Comparison of ENCODE assay signal across 38 mouse cellular contexts in genomic region chr11:121027259-121027658, GRCm38 (mm10). TPM values are rescaled to one million over a fixed set of nuclear protein-coding genes. Genes with fewer than 3 reads are reported as not detected.
A peak's percentile ranks its signal among the peaks of the same experiment; 100 is the strongest.
DNase-seq lines count a peak whose midpoint lies in the region; ATAC-seq and TF ChIP-seq lines count a peak whose summit lies in the region.
"Had no signal": no experiment of that assay in that cellular context is flagged by ENCODE, and none has a peak within 500 bp of the region (broad histone marks: within the 10 kb centered on the region; RNA-seq: fewer than 3 reads in every experiment).

No protein-coding gene starts in this region.

- no peak for TF ChIP-seq EP300 in liver, postnatal 0 days (IDR thresholded peaks at IDR 0.05; ENCODE audit: low read depth)

- no peak overlapping the region for H3K4me2 ChIP-seq in liver, embryonic 13.5 days
- H3K4me2 ChIP-seq in liver, postnatal 0 days (ENCODE audit: low read depth, low read length), result no peak overlapping the region
- H3K4me2 ChIP-seq: embryonic facial prominence, embryonic 13.5 days; forebrain, embryonic 12.5 days; heart, embryonic 13.5 days; hindbrain, embryonic 15.5 days; intestine, embryonic 15.5 days; limb, embryonic 15.5 days; lung, embryonic 15.5 days; midbrain, embryonic 13.5 days; neural tube, embryonic 13.5 days; stomach, embryonic 15.5 days had no signal

- peak; percentile 45 for ATAC-seq in liver, embryonic 13.5 days (ENCODE audit: low read depth)
- ATAC-seq in hematopoietic stem cell, adult 5-6 weeks (replicated peaks in 1 of 2; ENCODE audit: insufficient read depth in 1 of 2, low FRiP score in 2 of 2, low TSS enrichment in 1 of 2, low read depth in 1 of 2, poor library complexity in 2 of 2, severe bottlenecking in 2 of 2), result peak; percentile 29 to 46; a peak in 2 of 4 replicates
- ATAC-seq in liver, postnatal 0 days, result 0 out of 2 replicates have a peak, but pooled peaks have one; percentile 21
- ATAC-seq: activated CD4-positive, CD25-positive, alpha-beta regulatory T cell, adult 4 months; CD4-positive, CD25-positive, alpha-beta regulatory T cell, adult 4 months; forebrain, postnatal 0 days; intestine, embryonic 15.5 days; midbrain, embryonic 13.5 days had no signal

- TF ChIP-seq POLR2A in small intestine, adult 2 months (IDR thresholded peaks at IDR 0.05; ENCODE audit: low read depth, low read length), result no peak

- no peaks in the 10 kb centered on the region for H3K36me3 ChIP-seq in liver, embryonic 13.5 days
- no peaks in the 10 kb centered on the region for H3K36me3 ChIP-seq in liver, postnatal 0 days (replicated peaks; ENCODE audit: insufficient read depth, low read length)
- H3K36me3 ChIP-seq in small intestine, adult 2 months (ENCODE audit: control insufficient read depth, insufficient read depth, low read length), result no peaks in the 10 kb centered on the region
- H3K36me3 ChIP-seq in limb, embryonic 10.5 days, result no peaks in the 10 kb centered on the region
- H3K36me3 ChIP-seq: embryonic facial prominence, embryonic 13.5 days; forebrain, embryonic 12.5 days; heart, embryonic 13.5 days; hindbrain, embryonic 10.5 days; hindbrain, embryonic 15.5 days; intestine, embryonic 15.5 days; limb, embryonic 15.5 days; lung, embryonic 15.5 days; midbrain, embryonic 13.5 days; neural tube, embryonic 13.5 days; stomach, embryonic 15.5 days had no signal

- TF ChIP-seq CTCF in liver, postnatal 0 days (IDR thresholded peaks at IDR 0.05; ENCODE audit: low read depth), result no peak
- TF ChIP-seq CTCF in small intestine, adult 2 months (IDR thresholded peaks at IDR 0.05; ENCODE audit: extremely low read depth, insufficient read length, insufficient replicate concordance, low read depth, low read length), result no peak

- H3K27ac ChIP-seq in liver, embryonic 13.5 days, result no peak overlapping the region
- H3K27ac ChIP-seq in liver, postnatal 0 days (ENCODE audit: low read depth), result no peak overlapping the region
- H3K27ac ChIP-seq in small intestine, adult 2 months (ENCODE audit: insufficient read depth, low read depth, low read length), result peak overlapping the region; percentile 9; the same call in 1 of the 2 replicates
- H3K27ac ChIP-seq in limb, embryonic 10.5 days, result no peak overlapping the region
- H3K27ac ChIP-seq: embryonic facial prominence, embryonic 13.5 days; forebrain, embryonic 12.5 days; heart, embryonic 13.5 days; hindbrain, embryonic 10.5 days; hindbrain, embryonic 15.5 days; intestine, embryonic 15.5 days; kidney, postnatal 0 days; limb, embryonic 15.5 days; lung, embryonic 15.5 days; macrophage; midbrain, embryonic 13.5 days; neural tube, embryonic 13.5 days; stomach, embryonic 15.5 days had no signal

- peaks cover 10% of the 10 kb centered on the region for H3K4me1 ChIP-seq in liver, embryonic 13.5 days (replicated peaks)
- H3K4me1 ChIP-seq in liver, postnatal 0 days (ENCODE audit: insufficient read depth), result no peaks in the 10 kb centered on the region
- H3K4me1 ChIP-seq in small intestine, adult 2 months (ENCODE audit: control insufficient read depth, insufficient read depth, insufficient read length, low read length), result no peaks in the 10 kb centered on the region
- H3K4me1 ChIP-seq in limb, embryonic 10.5 days, result no peaks in the 10 kb centered on the region
- H3K4me1 ChIP-seq: embryonic facial prominence, embryonic 13.5 days; forebrain, embryonic 12.5 days; heart, embryonic 13.5 days; hindbrain, embryonic 10.5 days; hindbrain, embryonic 15.5 days; intestine, embryonic 15.5 days; limb, embryonic 15.5 days; lung, embryonic 15.5 days; midbrain, embryonic 13.5 days; neural tube, embryonic 13.5 days; stomach, embryonic 15.5 days had no signal

- peaks cover 5% of the 10 kb centered on the region; the same call in 1 of the 2 replicates for H3K27me3 ChIP-seq in liver, embryonic 13.5 days
- no peaks in the 10 kb centered on the region for H3K27me3 ChIP-seq in liver, postnatal 0 days (ENCODE audit: insufficient read depth, low read length)
- no peaks in the 10 kb centered on the region for H3K27me3 ChIP-seq in small intestine, adult 2 months (ENCODE audit: control insufficient read depth, insufficient read depth, low read length)
- no peaks in the 10 kb centered on the region for H3K27me3 ChIP-seq in limb, embryonic 10.5 days (ENCODE audit: low read depth, poor library complexity, severe bottlenecking)
- H3K27me3 ChIP-seq: embryonic facial prominence, embryonic 13.5 days; forebrain, embryonic 12.5 days; hindbrain, embryonic 15.5 days; intestine, embryonic 15.5 days; limb, embryonic 15.5 days; lung, embryonic 15.5 days; midbrain, embryonic 13.5 days; neural tube, embryonic 13.5 days; stomach, embryonic 15.5 days had no signal

- H3K9ac ChIP-seq in liver, embryonic 13.5 days, result no peak overlapping the region
- H3K9ac ChIP-seq in liver, postnatal 0 days (replicated peaks), result no peak overlapping the region
- H3K9ac ChIP-seq: embryonic facial prominence, embryonic 13.5 days; forebrain, embryonic 12.5 days; forebrain, postnatal 0 days; heart, embryonic 13.5 days; hindbrain, embryonic 15.5 days; intestine, embryonic 15.5 days; limb, embryonic 15.5 days; lung, embryonic 15.5 days; midbrain, embryonic 13.5 days; neural tube, embryonic 13.5 days; stomach, embryonic 15.5 days had no signal

- DNase-seq in liver, embryonic 13.5 days, result no peak
- no peak for DNase-seq in liver
- no peak for DNase-seq in liver, postnatal 0 days
- no peak for DNase-seq in cerebellum, postnatal 10 days
- no peak for DNase-seq in limb, embryonic 10.5 days (ENCODE audit: low spot score)
- no peak for DNase-seq in gastrocnemius, postnatal 4 days (ENCODE audit: low spot score in 2 of 2)
- DNase-seq: adrenal gland, adult 2 months; cerebellum, adult 2 months; cerebellum, postnatal 25 days; forebrain, postnatal 0 days; heart, postnatal 10 days; kidney, adult 8-10 months; kidney, postnatal 4 days; layer of hippocampus, postnatal 36 days; left cerebral cortex, postnatal 4 days; right cerebral cortex, postnatal 14 days; thymus, postnatal 36 days had no signal

- no peaks in the 10 kb centered on the region for H3K9me3 ChIP-seq in liver, embryonic 13.5 days (replicated peaks)
- no peaks in the 10 kb centered on the region for H3K9me3 ChIP-seq in liver, postnatal 0 days (ENCODE audit: low read length)
- no peaks in the 10 kb centered on the region for H3K9me3 ChIP-seq in limb, embryonic 10.5 days (replicated peaks)
- H3K9me3 ChIP-seq: embryonic facial prominence, embryonic 13.5 days; forebrain, embryonic 12.5 days; heart, embryonic 13.5 days; hindbrain, embryonic 10.5 days; hindbrain, embryonic 15.5 days; intestine, embryonic 15.5 days; limb, embryonic 15.5 days; lung, embryonic 15.5 days; midbrain, embryonic 13.5 days; neural tube, embryonic 13.5 days; stomach, embryonic 15.5 days had no signal

- H3K4me3 ChIP-seq in liver, embryonic 13.5 days (replicated peaks), result no peak overlapping the region
- no peak overlapping the region for H3K4me3 ChIP-seq in liver, postnatal 0 days (ENCODE audit: low read depth, low read length)
- no peak overlapping the region for H3K4me3 ChIP-seq in small intestine, adult 2 months (ENCODE audit: low read depth, low read length)
- H3K4me3 ChIP-seq in limb, embryonic 10.5 days, result no peak overlapping the region
- H3K4me3 ChIP-seq: embryonic facial prominence, embryonic 13.5 days; erythroblast, embryonic 14.5 days; forebrain, embryonic 12.5 days; heart, embryonic 13.5 days; hindbrain, embryonic 10.5 days; hindbrain, embryonic 15.5 days; intestine, embryonic 15.5 days; limb, embryonic 15.5 days; lung, embryonic 15.5 days; midbrain, embryonic 13.5 days; neural tube, embryonic 13.5 days; stomach, embryonic 15.5 days had no signal

- WGBS in liver, embryonic 13.5 days (ENCODE audit: insufficient replicate concordance), result 19% methylated on average over 7 of the region's 7 CpGs
- WGBS in liver, postnatal 0 days (ENCODE audit: insufficient replicate concordance), result 50% methylated on average over 7 of the region's 7 CpGs
- 83% methylated on average over 7 of the region's 7 CpGs for WGBS in small intestine, adult 2 months
- WGBS in limb, embryonic 10.5 days, result 91% methylated on average over 7 of the region's 7 CpGs

RNA-seq across cellular contexts. Expression of gene Cd7, which starts 12.0 kb away (rescaled TPM):
- 0.39 and 0.53 TPM in 2 replicates for polyA plus RNA-seq in liver, embryonic 13.5 days (2015; fragmentation: Nextera tagmentation; extraction: Ambion mirVana)
- total RNA-seq in hematopoietic stem cell, adult 5-6 weeks (2017), result 2.5 and 3.2 TPM in 2 replicates
- 3.2 and 3.3 TPM in 2 replicates for polyA plus RNA-seq in liver, postnatal 0 days (2015; fragmentation: Nextera tagmentation; extraction: Ambion mirVana)
- polyA plus RNA-seq in small intestine, adult 2 months (2012; rRNA removed), result 41.0 and 57.7 TPM in 2 replicates
- polyA plus RNA-seq in limb, embryonic 10.5 days (2016; fragmentation: Nextera tagmentation; extraction: Ambion mirVana), result not detected in 2 replicates
- not detected for total RNA-seq in gastrocnemius, postnatal 4 days (2021)
- total RNA-seq: forebrain, postnatal 0 days; gastrocnemius, adult 8-10 months; layer of hippocampus, adult 8-10 months; layer of hippocampus, postnatal 36 days; left cerebral cortex, postnatal 4 days had no signal
- polyA plus RNA-seq: erythroblast, embryonic 14.5 days; forebrain, embryonic 12.5 days; forebrain, postnatal 0 days; hindbrain, embryonic 10.5 days; hindbrain, embryonic 15.5 days had no signal

RNA-seq across cellular contexts. Expression of gene Sectm1b, which starts 36.1 kb away (rescaled TPM):
- 0.09 and 0.33 TPM in 2 replicates for polyA plus RNA-seq in liver, embryonic 13.5 days (2015; fragmentation: Nextera tagmentation; extraction: Ambion mirVana)
- total RNA-seq in hematopoietic stem cell, adult 5-6 weeks (2017), result not detected in 2 replicates
- polyA plus RNA-seq in liver, postnatal 0 days (2015; fragmentation: Nextera tagmentation; extraction: Ambion mirVana), result 0.05 and 0.23 TPM in 2 replicates
- 152 and 325 TPM in 2 replicates for polyA plus RNA-seq in small intestine, adult 2 months (2012; rRNA removed)
- polyA plus RNA-seq in limb, embryonic 10.5 days (2016; fragmentation: Nextera tagmentation; extraction: Ambion mirVana), result not detected in 2 replicates
- not detected for total RNA-seq in gastrocnemius, postnatal 4 days (2021)
- total RNA-seq: adrenal gland, adult 2 months; forebrain, postnatal 0 days; gastrocnemius, adult 8-10 months; heart, adult 8-10 months; heart, postnatal 10 days; layer of hippocampus, adult 8-10 months; layer of hippocampus, postnatal 36 days; left cerebral cortex, postnatal 4 days had no signal
- polyA plus RNA-seq: activated CD4-positive, CD25-positive, alpha-beta regulatory T cell, adult 4 months; adrenal gland, adult 2 months; CD4-positive, CD25-positive, alpha-beta regulatory T cell, adult 4 months; cerebellum, adult 2 months; erythroblast, embryonic 14.5 days; forebrain, embryonic 12.5 days; forebrain, postnatal 0 days; heart, embryonic 13.5 days; hindbrain, embryonic 10.5 days; hindbrain, embryonic 15.5 days; lung, embryonic 15.5 days; macrophage; midbrain, embryonic 13.5 days; neural tube, embryonic 13.5 days had no signal

RNA-seq across cellular contexts. Expression of gene Csnk1d, which starts 36.1 kb away (rescaled TPM):
- 36.8 and 46.3 TPM in 2 replicates for polyA plus RNA-seq in liver, embryonic 13.5 days (2015; fragmentation: Nextera tagmentation; extraction: Ambion mirVana)
- 97.6 and 158 TPM in 2 replicates for total RNA-seq in hematopoietic stem cell, adult 5-6 weeks (2017)
- 29.9 and 30.0 TPM in 2 replicates for polyA plus RNA-seq in liver, postnatal 0 days (2015; fragmentation: Nextera tagmentation; extraction: Ambion mirVana)
- 26.5 and 60.8 TPM in 2 replicates for polyA plus RNA-seq in small intestine, adult 2 months (2012; rRNA removed)
- 126 and 136 TPM in 2 replicates for polyA plus RNA-seq in limb, embryonic 10.5 days (2016; fragmentation: Nextera tagmentation; extraction: Ambion mirVana)
- total RNA-seq in gastrocnemius, postnatal 4 days (2021), result 100 to 1,000 TPM in 1 of 2 experiments, 10 to 100 TPM in 1; 85.4 to 111 TPM

RNA-seq across cellular contexts. Expression of gene Sectm1a, which starts 53.8 kb away (rescaled TPM):
- 0.76 and 1.2 TPM in 2 replicates for polyA plus RNA-seq in liver, embryonic 13.5 days (2015; fragmentation: Nextera tagmentation; extraction: Ambion mirVana)
- 0.50 TPM in 1 of 2 replicates, not detected in the other for total RNA-seq in hematopoietic stem cell, adult 5-6 weeks (2017)
- polyA plus RNA-seq in liver, postnatal 0 days (2015; fragmentation: Nextera tagmentation; extraction: Ambion mirVana), result 1.7 and 2.0 TPM in 2 replicates
- 1.4 and 4.1 TPM in 2 replicates for polyA plus RNA-seq in small intestine, adult 2 months (2012; rRNA removed)
- polyA plus RNA-seq in limb, embryonic 10.5 days (2016; fragmentation: Nextera tagmentation; extraction: Ambion mirVana), result not detected in 2 replicates
- total RNA-seq in gastrocnemius, postnatal 4 days (2021), result not detected
- total RNA-seq: adrenal gland, adult 2 months; forebrain, postnatal 0 days; gastrocnemius, adult 8-10 months; heart, adult 8-10 months; heart, postnatal 10 days; layer of hippocampus, adult 8-10 months; layer of hippocampus, postnatal 36 days had no signal
- polyA plus RNA-seq: activated CD4-positive, CD25-positive, alpha-beta regulatory T cell, adult 4 months; CD4-positive, CD25-positive, alpha-beta regulatory T cell, adult 4 months; cerebellum, adult 2 months; erythroblast, embryonic 14.5 days; forebrain, embryonic 12.5 days; forebrain, postnatal 0 days; heart, embryonic 13.5 days; hindbrain, embryonic 10.5 days; macrophage; midbrain, embryonic 13.5 days; neural tube, embryonic 13.5 days had no signal

Comparison
In these comparisons a context has a peak if more than half of its experiments do, and no peak if none do; other contexts are left out.
1. RNA of gene Sectm1b, which starts 36.1 kb away (polyA plus RNA-seq): 152 to 325 TPM in small intestine, adult 2 months; 0.09 to 0.33 TPM in liver, embryonic 13.5 days, 0.05 to 0.23 TPM in liver, postnatal 0 days and not detected in limb, embryonic 10.5 days; every median in the first group is over 100 times any median in the second.
2. Peak in every context shown above with its lines, with median percentiles within 50 percentile points of each other: ATAC-seq.